Mouse (Mus musculus) CH12.LX (cell line): ENCODE data around the gene Zfp944. TPM values are rescaled to one million over a fixed set of nuclear protein-coding genes. Genes with fewer than 3 reads are reported as not detected.
"Not testable (repeated sequence)": the region's sequence is repeated elsewhere in the genome, so short reads cannot be mapped to it uniquely, and the experiment has no call there.

Experiments used
- DNase-seq: peaks from one replicate; pipeline ENCODE4 v3.0.0-alpha.2; 2013; ENCODE audit errors: extremely low read depth
- H3K27ac ChIP-seq: 2 replicates; pipeline ENCODE4 v1.5.1; 2012; ENCODE audit warnings: low read depth, mild to moderate bottlenecking, control low read depth, moderate library complexity; ENCODE audit not compliant: insufficient read depth
- H3K27me3 ChIP-seq: replicated peaks from 2 replicates; pipeline ENCODE3; 2012; ENCODE audit warnings: inconsistent platforms
- H3K36me3 ChIP-seq, 2 experiments: replicated peaks in 1 of 2; 2 replicates each; pipeline versions ENCODE3 to v1.6.1; 2012; ENCODE audit warnings: inconsistent platforms in 1 of 2, low read length in 1 of 2, mild to moderate bottlenecking in 1 of 2, mixed read lengths in 1 of 2, moderate library complexity in 1 of 2; ENCODE audit not compliant: control insufficient read depth in 1 of 2, insufficient read depth in 1 of 2
- H3K4me1 ChIP-seq, 2 experiments: 2 replicates each; pipeline ENCODE4 v1.6.1; 2012; ENCODE audit warnings: inconsistent platforms in 1 of 2, moderate library complexity in 1 of 2; ENCODE audit not compliant: insufficient read depth in 2 of 2, control insufficient read depth in 1 of 2
- H3K4me2 ChIP-seq: 2 replicates; pipeline ENCODE4 v1.6.1; 2012; ENCODE audit warnings: low read depth, mild to moderate bottlenecking, control low read depth; ENCODE audit not compliant: poor library complexity, insufficient read depth, severe bottlenecking
- H3K4me3 ChIP-seq, 3 experiments: fragments of 150-350 bp in 1 of 3; sonication (generic) in 1 of 3; replicated peaks in 1 of 3; 2 replicates each; pipeline versions ENCODE3 to v1.5.1; 2011 to 2012; ENCODE audit warnings: low read depth in 2 of 3, low read length in 2 of 3, mild to moderate bottlenecking in 2 of 3, moderate library complexity in 2 of 3, control low read depth in 1 of 3, improper control_type of control experiment in 1 of 3, inconsistent platforms in 1 of 3, mixed read lengths in 1 of 3; ENCODE audit not compliant: poor library complexity in 1 of 3
- H3K79me2 ChIP-seq: replicated peaks from 2 replicates; pipeline ENCODE4 v1.6.1; 2012; ENCODE audit warnings: mild to moderate bottlenecking, moderate library complexity; ENCODE audit not compliant: control insufficient read depth, poor library complexity, insufficient read depth, severe bottlenecking; ENCODE audit errors: extremely low read depth
- H3K9ac ChIP-seq: 2 replicates; pipeline ENCODE4 v1.6.1; 2012; ENCODE audit warnings: low read depth, mild to moderate bottlenecking, control low read depth, moderate library complexity; ENCODE audit not compliant: insufficient read depth
- H3K9me3 ChIP-seq: replicated peaks from 2 replicates; pipeline ENCODE3; 2012; ENCODE audit warnings: low read length, inconsistent platforms, mixed read lengths
- CHD2 ChIP-seq: IDR thresholded peaks from 2 replicates; pipeline ENCODE4 v1.6.1; 2011; ENCODE audit warnings: low read length, improper control_type of control experiment
- ELF1 ChIP-seq: IDR thresholded peaks from 2 replicates; pipeline ENCODE4 v1.6.1; 2014; ENCODE audit warnings: low read depth, mild to moderate bottlenecking, inconsistent platforms, low read length, improper control_type of control experiment
- HCFC1 ChIP-seq: IDR thresholded peaks from 2 replicates; pipeline ENCODE4 v1.6.1; 2012; ENCODE audit warnings: low read depth, mild to moderate bottlenecking, inconsistent platforms, low read length, improper control_type of control experiment
- MAX ChIP-seq: IDR thresholded peaks from 2 replicates; pipeline ENCODE4 v1.6.1; 2011; ENCODE audit warnings: low read length, improper control_type of control experiment
- MXI1 ChIP-seq: IDR thresholded peaks from 2 replicates; pipeline ENCODE4 v1.6.1; 2011; ENCODE audit warnings: mild to moderate bottlenecking, low read depth, low read length, improper control_type of control experiment
- NELFE ChIP-seq: IDR thresholded peaks from 2 replicates; pipeline ENCODE4 v1.6.1; 2011; ENCODE audit warnings: low read depth, low read length, improper control_type of control experiment
- POLR2A ChIP-seq: IDR thresholded peaks from 2 replicates; pipeline ENCODE4 v1.6.1; 2011; ENCODE audit warnings: low read depth, mild to moderate bottlenecking, improper control_type of control experiment, low read length
- TBP ChIP-seq: conservative IDR thresholded peaks from 2 replicates; pipeline ENCODE4 v1.6.1; 2011; ENCODE audit warnings: low read depth, low read length, improper control_type of control experiment
- TCF12 ChIP-seq: IDR thresholded peaks from 2 replicates; pipeline ENCODE4 v1.6.1; 2014; ENCODE audit warnings: low read depth, mild to moderate bottlenecking, inconsistent platforms, low read length, improper control_type of control experiment
- USF1 ChIP-seq: IDR thresholded peaks from 2 replicates; pipeline ENCODE4 v1.6.1; 2014; ENCODE audit warnings: low read depth, mild to moderate bottlenecking, inconsistent platforms, low read length, improper control_type of control experiment
- USF2 ChIP-seq: conservative IDR thresholded peaks from 2 replicates; pipeline ENCODE4 v1.6.1; 2011; ENCODE audit warnings: low read depth, low read length, improper control_type of control experiment
- ZMIZ1 ChIP-seq: IDR thresholded peaks from 2 replicates; pipeline ENCODE4 v1.6.1; 2012; ENCODE audit warnings: low read depth, mild to moderate bottlenecking, inconsistent platforms, low read length, improper control_type of control experiment
- dilution Hi-C: fragments of 300-500 bp; cut with MboI; formaldehyde crosslinking; loops from 2 replicates; pipeline ENCODE4 v1.14.3; 2020; ENCODE audit warnings: low sequenced_read_pairs; ENCODE audit not compliant: extremely low pct_unique_long_range_greater_than_20kb, extremely low pct_ligation_motif_present
- in situ Hi-C: fragments of 300-500 bp; cut with MboI; formaldehyde crosslinking; loops from 3 replicates; pipeline ENCODE4 v1.14.3; 2019; ENCODE audit warnings: low sequenced_read_pairs, low pct_ligation_motif_present, low pct_unique_long_range_greater_than_20kb, mixed read lengths
- polyA plus RNA-seq: library from polyadenylated mRNA; unstranded; fragments of >175 nt; gene quantifications from 2 replicates; pipeline ENCODE4 v1.2.1, GENCODE M21; 2012; ENCODE audit warnings: low read depth; ENCODE audit not compliant: insufficient read length
- total RNA-seq, 2 experiments: library from RNA; depleted of rRNA; stranded (reverse); fragments of 300-350 nt in 1 of 2; fragments of >200 nt in 1 of 2; gene quantifications; 2 replicates each; pipeline ENCODE4 v1.2.3; 2012 to 2014

The Zfp944 gene
- total and polyA plus RNA-seq, 3 experiments, result 2.6 to 6.9 (median 4.0) TPM

GRCm38 (mm10) chr17:22314730-22315226, 46.4 kb downstream of the Zfp944 start, which contains the start of gene CT030661.1:
TSS of gene CT030661.1 (minus strand) at chr17:22314837.
- H3K9me3 ChIP-seq, H3K4me1 ChIP-seq, H3K79me2 ChIP-seq, H3K27me3 ChIP-seq, dilution Hi-C loops, H3K36me3 ChIP-seq, H3K27ac ChIP-seq, in situ Hi-C loops: not testable (repeated sequence)
- peak; percentile 95 for DNase-seq
- TF ChIP-seq HCFC1, result peak; percentile 56
- TF ChIP-seq CHD2, result peak; percentile 32; the same call in 1 of the 2 replicates
- TF ChIP-seq POLR2A, result peak; percentile 75
- TF ChIP-seq ELF1, result peak; percentile 87
- TF ChIP-seq MAX, result peak; percentile 82
- TF ChIP-seq MXI1, result 0 out of 2 replicates have a peak, but pooled peaks have one; percentile 24
- TF ChIP-seq USF2, result peak; percentile 83
- TF ChIP-seq TCF12, result 0 out of 2 replicates have a peak, but pooled peaks have one; percentile 29
- TF ChIP-seq USF1, result peak; percentile 82
- TF ChIP-seq TBP, result peak; percentile 90; the same call in 1 of the 2 replicates
- TF ChIP-seq ZMIZ1, result peak; percentile 69; the same call in 1 of the 2 replicates
- peak; percentile 58; the same call in 1 of the 2 replicates for TF ChIP-seq NELFE
- H3K9ac ChIP-seq, result peak within 1 kb of the TSS; percentile 54
- H3K4me2 ChIP-seq, result peak within 1 kb of the TSS; percentile 50
- H3K4me3 ChIP-seq, result peak within 1 kb of the TSS; percentile 51 to 66 (median 60)

- H3K79me2 ChIP-seq, H3K4me1 ChIP-seq, H3K36me3 ChIP-seq, H3K4me2 ChIP-seq, H3K9me3 ChIP-seq, H3K27ac ChIP-seq, DNase-seq, H3K27me3 ChIP-seq, dilution Hi-C loops, in situ Hi-C loops: not testable (repeated sequence)
- Histone ChIP-seq H3K9ac (peak overlapping the region; percentile 54), H3K4me3 (peak overlapping the region; percentile 51 to 66 (median 60))
- TF ChIP-seq MXI1, result 0 out of 2 replicates have a peak, but pooled peaks have one; percentile 3
Observed at GRCm38 (mm10) chr17:22314219-22314618, 47.0 kb downstream of the Zfp944 start.

Other genes starting within 250 kb of the Zfp944 start
- gene Zfp947, start 195.2 kb downstream of the Zfp944 start, total RNA-seq (2012; rRNA removed), result 1.1 and 1.3 TPM in 2 replicates
- 5.9 and 7.3 TPM in 2 replicates for gene Zfp947, start 195.2 kb downstream of the Zfp944 start, total RNA-seq (2014; rRNA removed)
- 2.5 and 2.9 TPM in 2 replicates for gene Zfp947, start 195.2 kb downstream of the Zfp944 start, polyA plus RNA-seq
- 2.2 and 2.7 TPM in 2 replicates for gene Zfp994, start 135.8 kb downstream of the Zfp944 start, total RNA-seq (2012; rRNA removed)
- 6.2 and 7.1 TPM in 2 replicates for gene Zfp994, start 135.8 kb downstream of the Zfp944 start, total RNA-seq (2014; rRNA removed)
- 2.1 and 2.7 TPM in 2 replicates for gene Zfp994, start 135.8 kb downstream of the Zfp944 start, polyA plus RNA-seq
- gene CT030661.1, start 46.6 kb downstream of the Zfp944 start, total RNA-seq (2012; rRNA removed), result 8.0 and 9.0 TPM in 2 replicates
- gene CT030661.1, start 46.6 kb downstream of the Zfp944 start, total RNA-seq (2014; rRNA removed), result 23.5 and 28.3 TPM in 2 replicates
- gene CT030661.1, start 46.6 kb downstream of the Zfp944 start, polyA plus RNA-seq, result 10.6 and 12.7 TPM in 2 replicates
- 2.1 and 2.6 TPM in 2 replicates for gene Zfp758, start 53 bp upstream of the Zfp944 start, total RNA-seq (2012; rRNA removed)
- 5.7 and 7.3 TPM in 2 replicates for gene Zfp758, start 53 bp upstream of the Zfp944 start, total RNA-seq (2014; rRNA removed)
- 1.2 and 1.7 TPM in 2 replicates for gene Zfp758, start 53 bp upstream of the Zfp944 start, polyA plus RNA-seq
- 1.9 and 2.7 TPM in 2 replicates for gene Zfp946, start 62.8 kb upstream of the Zfp944 start, total RNA-seq (2012; rRNA removed)
- gene Zfp946, start 62.8 kb upstream of the Zfp944 start, total RNA-seq (2014; rRNA removed), result 7.1 and 7.3 TPM in 2 replicates
- gene Zfp946, start 62.8 kb upstream of the Zfp944 start, polyA plus RNA-seq, result 5.9 and 6.6 TPM in 2 replicates
- gene Vmn2r111, start 212.1 kb upstream of the Zfp944 start, total RNA-seq (2012; rRNA removed), result not detected in 2 replicates
- gene Vmn2r111, start 212.1 kb upstream of the Zfp944 start, total RNA-seq (2014; rRNA removed), result not detected in 2 replicates
- gene Vmn2r111, start 212.1 kb upstream of the Zfp944 start, polyA plus RNA-seq, result 0.04 TPM in 1 of 2 replicates, not detected in the other
- not detected in 2 replicates for gene Vmn2r112, start 239.6 kb upstream of the Zfp944 start, total RNA-seq (2012; rRNA removed)
- not detected in 2 replicates for gene Vmn2r112, start 239.6 kb upstream of the Zfp944 start, total RNA-seq (2014; rRNA removed)
- not detected in 2 replicates for gene Vmn2r112, start 239.6 kb upstream of the Zfp944 start, polyA plus RNA-seq